Mouse (Mus musculus) spleen, adult 2 months (tissue): ENCODE measurements around the gene Rab37. TPM values are rescaled to one million over a fixed set of nuclear protein-coding genes. Genes with fewer than 3 reads are reported as not detected.

ENCODE experiments used
- DNase-seq, 2 experiments: peaks; one replicate each; pipeline versions ENCODE4 v3.0.0 to v3.0.0-alpha.2; 2012 to 2021; ENCODE audit warnings: low spot score in 2 of 2, low read depth in 1 of 2
- H3K27ac ChIP-seq: fragments of 200-500 bp; 2 replicates; pipeline ENCODE4 v1.5.1; 2012; ENCODE audit warnings: low read length, inconsistent platforms; ENCODE audit not compliant: insufficient read depth
- H3K27me3 ChIP-seq: fragments of 200-500 bp; 2 replicates; pipeline ENCODE4 v1.6.1; 2012; ENCODE audit warnings: mild to moderate bottlenecking, moderate library complexity, low read length, inconsistent platforms; ENCODE audit not compliant: control insufficient read depth, insufficient read depth
- H3K36me3 ChIP-seq: fragments of 200-500 bp; 2 replicates; pipeline ENCODE4 v1.6.1; 2012; ENCODE audit warnings: mild to moderate bottlenecking, low read length, inconsistent platforms; ENCODE audit not compliant: control insufficient read depth, insufficient read depth
- H3K4me1 ChIP-seq: fragments of 200-500 bp; 2 replicates; pipeline ENCODE4 v1.6.1; 2011; ENCODE audit warnings: inconsistent platforms; ENCODE audit not compliant: control insufficient read depth, insufficient read depth, insufficient read length
- H3K4me3 ChIP-seq: fragments of 200-500 bp; 2 replicates; pipeline ENCODE4 v1.5.1; 2011; ENCODE audit warnings: mild to moderate bottlenecking, inconsistent platforms; ENCODE audit not compliant: insufficient read depth, insufficient read length; ENCODE audit errors: extremely low read depth
- CTCF ChIP-seq: fragments of 200-500 bp; IDR thresholded peaks from 2 replicates; pipeline ENCODE4 v1.5.1; 2011; ENCODE audit warnings: mild to moderate bottlenecking, inconsistent platforms; ENCODE audit not compliant: insufficient read depth, insufficient read length, insufficient replicate concordance; ENCODE audit errors: extremely low read depth
- POLR2A ChIP-seq: fragments of 200-500 bp; IDR thresholded peaks from 2 replicates; pipeline ENCODE4 v1.6.1; 2011; ENCODE audit warnings: low read depth, low read length, inconsistent platforms
- WGBS: fragments of 180-500 bp; shearing (Covaris S2); methylation state at CpG from one replicate; pipeline ENCODE4 v1.1.7; 2018; 5-methylcytosine and 5-hydroxymethylcytosine counted together
- polyA plus RNA-seq: library from polyadenylated mRNA; depleted of rRNA; stranded (reverse); fragments of >200 nt; gene quantifications from 2 replicates; pipeline ENCODE4 v1.2.3, GENCODE M21; 2012

Rab37 gene
- polyA plus RNA-seq, 1 experiment = 7.8 TPM

- DNase-seq = no peak
Measured at GRCm38 (mm10) chr11:115059797-115060196, 31.4 kb upstream of the Rab37 start.

GRCm38 (mm10) chr11:115062077-115062476, 29.2 kb upstream of the Rab37 start, which contains the start of gene Cd300e:
Cd300e (minus strand) TSS chr11:115062177.
- H3K27ac ChIP-seq = no peak within 1 kb of the TSS
- H3K4me1 ChIP-seq = no peaks in the 10 kb centered on the region
- no peaks in the 10 kb centered on the region for H3K36me3 ChIP-seq
- H3K4me3 ChIP-seq = no peak within 1 kb of the TSS
- H3K27me3 ChIP-seq = no peaks in the 10 kb centered on the region
- 4% methylated on average over 5 of the region's 5 CpGs for WGBS
- DNase-seq = no peak
- TF ChIP-seq CTCF (no peak), POLR2A (no peak)

More at GRCm38 (mm10) chr11:115059797-115060196, 31.4 kb upstream of the Rab37 start:
- no peak overlapping the region for H3K27ac ChIP-seq
- 61% methylated on average over 2 of the region's 2 CpGs for WGBS
- no peak overlapping the region for H3K4me3 ChIP-seq
- H3K4me1 ChIP-seq = no peaks in the 10 kb centered on the region
- no peak for TF ChIP-seq POLR2A
- no peak for TF ChIP-seq CTCF
- no peaks in the 10 kb centered on the region for H3K27me3 ChIP-seq
- H3K36me3 ChIP-seq = no peaks in the 10 kb centered on the region

DNA sequence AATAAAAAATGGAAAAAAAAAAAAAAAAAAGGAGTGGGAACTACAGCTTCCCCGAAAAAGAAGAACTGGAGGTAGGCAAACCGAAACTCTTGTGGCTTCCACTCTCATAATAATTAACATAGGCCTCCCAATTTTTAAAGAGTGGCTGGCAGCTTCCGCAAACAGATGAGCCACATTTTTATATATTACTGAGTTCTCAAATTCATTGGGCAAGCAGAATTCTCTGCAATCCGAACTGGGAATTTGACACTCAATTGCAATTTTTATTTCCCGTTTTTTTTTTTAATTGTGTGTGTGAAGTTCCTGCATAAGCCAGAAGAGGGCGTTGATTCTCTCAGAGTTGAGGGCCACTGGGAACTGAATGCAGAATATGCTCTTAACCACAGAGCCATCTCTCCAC, 24.5 kb upstream of the Rab37 start:
- Histone ChIP-seq H3K36me3 (no peaks in the 10 kb centered on the region), H3K27me3 (no peaks in the 10 kb centered on the region), H3K27ac (no peak overlapping the region), H3K4me3 (no peak overlapping the region), H3K4me1 (no peaks in the 10 kb centered on the region; the same call in 1 of the 2 replicates)
- DNase-seq = no peak
- 18% methylated on average over 6 of the region's 6 CpGs for WGBS
- TF ChIP-seq POLR2A (no peak), CTCF (no peak)

DNA sequence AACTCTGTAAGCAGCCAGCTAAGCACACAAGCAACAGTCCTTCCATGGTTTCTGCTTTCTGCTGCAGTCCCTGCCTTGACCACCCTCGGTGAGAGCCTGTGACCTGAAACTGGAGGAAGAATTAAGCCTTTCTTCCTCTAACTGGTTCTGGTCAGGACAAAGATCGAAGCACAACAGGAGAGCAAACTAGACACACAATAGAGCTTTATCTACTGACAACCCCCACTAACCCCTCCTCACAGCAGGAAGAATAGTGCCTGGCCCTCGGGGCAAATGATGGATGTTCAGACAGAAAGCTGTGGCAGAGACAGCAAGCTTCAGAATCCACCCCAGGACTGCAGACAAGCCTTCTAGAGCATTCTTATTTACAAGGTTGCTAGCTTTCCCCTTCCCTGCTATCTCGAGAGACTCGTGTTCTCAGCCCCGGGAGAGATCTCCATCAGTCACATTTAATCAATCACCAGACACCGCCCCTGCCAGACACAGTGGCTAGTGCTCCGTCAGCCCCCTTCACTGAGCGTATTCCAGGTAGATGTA, 20.1 kb upstream of the Rab37 start:
- Histone ChIP-seq H3K4me1 (no peaks in the 10 kb centered on the region; the same call in 1 of the 2 replicates), H3K27ac (no peak overlapping the region), H3K4me3 (no peak overlapping the region), H3K36me3 (no peaks in the 10 kb centered on the region), H3K27me3 (no peaks in the 10 kb centered on the region)
- DNase-seq = no peak
- 37% methylated on average over 9 of the region's 9 CpGs for WGBS
- no peak for TF ChIP-seq POLR2A
- no peak for TF ChIP-seq CTCF

DNA sequence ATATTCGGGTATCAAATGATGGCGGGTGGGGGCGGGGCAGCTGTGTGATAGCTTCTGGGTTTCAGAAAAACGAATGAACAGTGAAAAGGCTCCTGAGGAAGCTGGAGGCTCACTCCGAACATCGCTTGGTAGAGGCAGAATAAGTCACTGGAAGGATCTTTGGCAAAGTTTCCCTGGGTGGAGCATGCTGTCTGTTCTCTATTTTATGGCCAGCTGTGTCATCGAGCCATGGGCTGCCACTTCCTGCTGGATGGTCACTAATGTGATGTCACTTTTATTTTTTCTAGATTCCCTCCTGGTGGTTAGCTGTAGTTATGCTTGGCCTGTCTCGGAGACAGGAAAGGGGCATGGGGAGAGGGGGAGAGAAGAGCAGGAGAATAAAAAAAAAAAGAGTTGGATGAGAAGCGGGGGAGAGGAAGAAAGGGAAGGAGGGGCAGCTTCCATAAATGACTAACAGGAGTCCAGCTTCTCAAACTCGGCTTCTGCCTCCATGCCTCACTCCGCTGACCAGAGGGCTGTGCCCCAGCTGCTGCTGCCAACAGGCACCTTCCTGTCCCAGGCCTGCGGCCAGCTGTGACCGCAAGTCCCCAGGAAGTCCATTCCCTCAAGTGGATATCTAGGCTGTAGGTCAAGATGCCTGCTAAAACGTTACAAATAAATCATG, 19.5 kb upstream of the Rab37 start:
- no peak overlapping the region for H3K4me3 ChIP-seq
- no peaks in the 10 kb centered on the region for H3K27me3 ChIP-seq
- no peaks in the 10 kb centered on the region; the same call in 1 of the 2 replicates for H3K4me1 ChIP-seq
- DNase-seq = no peak
- no peaks in the 10 kb centered on the region for H3K36me3 ChIP-seq
- no peak overlapping the region for H3K27ac ChIP-seq
- WGBS = 12% methylated on average over 14 of the region's 14 CpGs
- TF ChIP-seq POLR2A (no peak), CTCF (no peak)

DNA sequence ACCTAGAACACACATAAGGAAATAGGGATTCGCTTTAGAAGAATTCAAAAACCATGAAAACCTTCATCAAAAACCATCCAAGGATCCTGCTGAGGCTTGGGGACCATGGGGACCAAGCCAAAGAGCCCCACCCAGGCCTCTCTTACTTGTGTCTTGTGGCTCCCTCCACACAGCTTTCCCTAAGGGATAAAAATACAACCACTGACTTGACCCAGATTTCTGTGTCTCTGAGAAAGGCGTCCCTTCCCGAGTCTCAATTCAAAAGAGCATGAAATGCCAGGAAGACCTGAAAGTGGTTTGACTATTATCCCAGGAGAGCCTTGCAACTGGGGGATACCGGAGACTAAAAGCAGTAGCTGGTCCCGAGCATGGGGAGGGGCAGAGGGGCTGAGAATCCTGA, 18.2 kb upstream of the Rab37 start:
- TF ChIP-seq CTCF = no peak
- TF ChIP-seq POLR2A = no peak
- Histone ChIP-seq H3K36me3 (no peaks in the 10 kb centered on the region), H3K27me3 (no peaks in the 10 kb centered on the region), H3K4me3 (no peak overlapping the region), H3K27ac (no peak overlapping the region), H3K4me1 (no peaks in the 10 kb centered on the region; the same call in 1 of the 2 replicates)
- WGBS = 80% methylated on average over 5 of the region's 5 CpGs
- no peak for DNase-seq

DNA sequence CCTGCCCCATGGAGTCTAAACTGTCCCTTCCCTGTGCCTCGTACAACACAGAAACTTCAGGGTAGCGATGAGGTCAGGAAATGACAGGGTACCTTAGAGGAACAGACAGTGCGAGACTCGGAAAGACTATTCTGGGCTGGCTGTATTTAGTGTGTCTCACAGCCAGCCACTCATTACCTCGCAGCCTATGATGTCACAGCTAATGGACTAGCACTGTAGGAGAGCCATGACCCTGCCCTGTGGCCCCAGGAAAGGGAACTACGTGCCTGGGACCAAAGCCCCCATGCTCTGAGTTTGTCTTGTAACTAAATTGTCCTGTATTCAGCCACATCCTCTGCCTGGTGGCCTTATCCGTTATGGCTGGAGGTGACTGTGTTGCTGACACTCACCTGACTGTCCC, 15.8 kb upstream of the Rab37 start:
- Histone ChIP-seq H3K36me3 (no peaks in the 10 kb centered on the region), H3K4me1 (no peaks in the 10 kb centered on the region; the same call in 1 of the 2 replicates), H3K27me3 (no peaks in the 10 kb centered on the region), H3K4me3 (no peak overlapping the region), H3K27ac (no peak overlapping the region)
- no peak for DNase-seq
- 54% methylated on average over 7 of the region's 7 CpGs for WGBS
- TF ChIP-seq CTCF (no peak), POLR2A (no peak)
